Mouse (Mus musculus): ENCODE data around the gene Ablim1.
A peak's percentile ranks its signal among the peaks of the same experiment; 100 is the strongest.

Ablim1 gene

DNA sequence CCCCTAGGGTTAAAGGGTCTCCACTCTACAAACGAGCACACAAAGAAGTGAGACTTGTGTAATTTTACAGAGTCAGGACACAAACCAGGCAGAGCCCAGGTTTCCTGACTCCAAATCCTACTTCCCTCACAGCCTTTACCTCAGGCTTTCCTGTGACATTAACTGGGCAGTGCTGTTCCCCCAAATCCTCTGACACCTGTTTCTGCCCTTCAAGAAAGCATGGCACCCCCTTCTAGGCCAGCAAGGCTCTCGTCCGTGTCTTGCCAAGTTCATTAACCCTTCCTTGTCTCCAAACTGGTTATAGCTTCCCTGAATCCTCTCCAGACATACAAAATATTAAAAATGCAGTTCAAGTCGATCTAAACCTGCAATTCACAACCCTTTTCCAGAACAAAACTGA is 304.7 kb downstream of the Ablim1 start:
- DNase-seq (ENCODE audit: low spot score in 2 of 2), result no peak

- no peak for DNase-seq (ENCODE audit: low spot score in 2 of 2)
Observed at GRCm38 (mm10) chr19:57009653-57010052, 305.1 kb downstream of the Ablim1 start.

DNA sequence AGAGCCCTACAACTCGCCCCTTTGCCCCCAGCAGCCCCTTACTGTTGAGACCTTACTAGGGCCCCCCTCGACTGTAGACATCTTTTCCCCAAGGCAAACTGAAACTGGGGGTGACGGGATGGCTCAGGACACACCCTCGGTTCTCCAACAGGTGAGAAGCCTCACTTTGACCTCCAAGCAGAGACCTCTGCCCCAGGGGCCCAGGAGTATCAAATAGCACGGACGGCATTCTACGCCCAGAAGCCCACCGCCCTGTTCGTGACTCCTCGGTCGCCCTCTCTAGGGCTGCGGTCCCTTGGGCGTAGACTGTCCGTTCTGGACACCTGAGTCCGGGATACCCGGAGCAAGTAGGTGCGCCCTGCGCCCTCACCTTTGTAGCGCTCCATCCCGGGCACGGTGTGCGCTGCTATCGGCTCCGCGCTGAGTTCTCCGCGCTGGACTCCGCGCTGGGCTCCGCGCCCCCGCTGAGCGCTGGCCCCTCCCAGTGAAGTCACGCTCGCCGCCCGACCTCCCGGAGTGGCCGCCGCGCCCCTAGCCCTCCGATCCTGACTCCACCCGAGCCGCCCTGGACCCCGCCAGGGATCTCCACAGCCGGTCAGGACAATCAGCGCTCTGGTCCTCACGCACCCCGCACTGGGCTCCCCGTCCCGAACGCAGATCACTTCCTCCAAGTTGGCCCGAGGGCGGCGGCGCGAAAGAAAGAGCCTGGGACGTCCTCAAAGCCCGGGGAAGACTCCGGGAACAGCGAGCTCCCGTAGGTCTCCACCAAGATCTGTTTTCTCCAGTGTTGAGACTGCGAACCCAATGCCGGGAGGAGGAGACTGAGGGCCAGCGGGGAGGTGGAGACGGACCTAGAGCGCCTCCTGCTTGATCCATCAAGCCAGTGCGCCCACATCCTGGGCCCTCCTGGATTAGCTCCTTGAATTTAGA is 306.7 kb downstream of the Ablim1 start, which contains the start of gene Afap1l2:
TSS of gene Afap1l2 (minus strand) at position 448 of the 930 bp plus-strand sequence.
- peak; percentile 57 to 76 for DNase-seq (ENCODE audit: low spot score in 2 of 2)

- DNase-seq (ENCODE audit: low spot score in 2 of 2), result peak; percentile 49 to 68
Observed at GRCm38 (mm10) chr19:57007291-57007690, 307.4 kb downstream of the Ablim1 start.

DNA sequence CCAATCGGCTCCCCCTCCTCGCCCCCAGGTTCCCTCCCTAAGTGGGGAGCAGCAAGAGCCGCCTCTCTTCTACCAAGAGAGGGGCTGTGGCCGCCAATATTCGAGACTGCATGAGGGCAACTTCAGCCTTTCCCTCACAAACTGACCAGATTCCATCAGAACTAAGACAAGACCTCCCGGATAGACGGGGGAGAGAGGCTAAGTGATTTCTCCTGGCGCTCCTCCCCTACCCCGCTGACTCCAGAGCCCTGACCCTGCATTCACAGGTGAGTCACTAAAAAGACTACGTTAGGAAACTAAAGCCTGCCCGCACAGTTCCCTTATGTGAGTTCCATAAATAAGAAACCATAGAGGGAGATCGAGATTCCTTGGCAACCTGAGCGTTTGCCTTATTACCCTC is 307.9 kb downstream of the Ablim1 start:
- DNase-seq (ENCODE audit: low spot score in 2 of 2), result no peak

DNA sequence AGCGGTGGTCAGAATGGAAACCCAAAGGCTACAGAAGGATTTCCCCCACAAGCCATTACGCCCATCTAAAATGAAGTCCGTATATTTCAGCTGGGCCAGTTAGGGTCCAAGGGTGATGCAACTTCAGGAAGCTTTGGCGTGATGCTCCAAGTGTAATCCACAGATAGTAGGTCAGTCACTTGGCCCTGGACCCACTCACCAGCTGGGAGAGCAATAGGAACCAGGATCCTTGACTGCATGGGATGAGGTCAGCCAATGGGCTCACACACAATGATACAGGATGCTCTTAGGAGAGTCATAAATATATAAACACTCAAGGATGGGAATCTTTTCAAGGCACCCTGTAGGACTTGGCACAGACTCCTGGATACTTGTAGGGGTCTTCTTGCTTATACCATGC is 309.7 kb downstream of the Ablim1 start:
- peak in 1 of 2 experiments; percentile 51 for DNase-seq (ENCODE audit: low spot score in 2 of 2)

- no peak for DNase-seq (ENCODE audit: low spot score in 2 of 2)
Observed at GRCm38 (mm10) chr19:57003460-57003810, 311.3 kb downstream of the Ablim1 start.

DNA sequence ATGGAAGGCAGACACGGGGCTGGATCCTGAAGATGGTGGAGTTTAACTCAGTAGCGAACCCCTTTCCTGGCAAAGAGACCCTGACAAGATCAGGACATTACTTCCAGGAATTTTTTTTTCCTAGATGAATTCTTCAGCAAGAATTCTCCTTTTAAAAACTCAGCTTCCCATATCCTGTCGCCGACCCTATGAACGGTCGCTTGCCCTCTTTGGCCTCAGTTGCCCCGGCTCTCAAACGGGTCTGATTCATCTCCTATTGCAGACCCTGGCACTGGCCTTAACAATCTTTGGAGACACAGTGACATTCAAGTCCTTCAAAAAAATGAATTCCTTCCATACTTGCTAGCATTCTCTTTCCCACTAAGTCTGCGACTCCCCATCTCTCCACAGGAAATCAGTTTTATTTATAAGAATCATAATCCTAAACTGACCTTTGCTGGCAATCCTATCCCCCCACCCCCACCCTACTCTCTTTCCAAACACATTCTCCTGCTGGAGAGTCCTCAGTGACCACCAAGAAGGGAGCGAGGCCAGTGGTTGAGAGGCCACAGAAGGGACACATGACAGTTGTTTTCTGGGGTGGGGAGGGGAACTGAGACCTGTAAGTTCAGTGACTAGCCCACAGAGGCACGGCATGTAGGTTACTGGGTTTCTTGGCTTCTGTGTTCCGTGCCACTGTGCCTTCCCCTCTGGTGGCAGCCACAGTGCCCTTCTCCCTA is 311.8 kb downstream of the Ablim1 start:
- no peak for DNase-seq (ENCODE audit: low spot score in 2 of 2)

DNA sequence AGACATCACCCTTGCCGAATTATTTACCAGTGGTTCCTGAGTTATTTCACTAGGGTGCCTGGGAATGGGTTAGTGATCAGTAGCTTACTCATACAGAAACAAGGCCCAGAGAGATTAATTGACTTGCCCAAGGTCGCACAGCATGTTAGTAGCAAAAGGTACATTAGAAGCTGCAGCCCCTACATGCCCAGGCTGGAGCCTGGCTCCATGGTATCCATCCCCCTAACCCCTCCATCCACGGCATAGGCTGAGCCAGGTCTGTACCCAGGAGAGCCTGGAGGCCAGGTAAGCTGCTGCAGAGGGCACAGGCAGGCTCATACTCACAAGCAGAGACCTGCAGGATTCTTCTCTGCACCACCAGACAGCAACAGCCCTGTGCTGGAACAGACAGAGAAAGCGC is 312.8 kb downstream of the Ablim1 start:
- no peak for DNase-seq (ENCODE audit: low spot score in 2 of 2)

- no peak for DNase-seq (ENCODE audit: low spot score in 2 of 2)
Observed at GRCm38 (mm10) chr19:57000592-57000991, 314.1 kb downstream of the Ablim1 start.

GRCm38 (mm10) chr19:56999781-57000180 is 314.9 kb downstream of the Ablim1 start:
- DNase-seq (ENCODE audit: low spot score in 2 of 2), result no peak

- DNase-seq (ENCODE audit: low spot score in 2 of 2), result no peak
Observed at GRCm38 (mm10) chr19:56998910-56999309, 315.8 kb downstream of the Ablim1 start.

DNA sequence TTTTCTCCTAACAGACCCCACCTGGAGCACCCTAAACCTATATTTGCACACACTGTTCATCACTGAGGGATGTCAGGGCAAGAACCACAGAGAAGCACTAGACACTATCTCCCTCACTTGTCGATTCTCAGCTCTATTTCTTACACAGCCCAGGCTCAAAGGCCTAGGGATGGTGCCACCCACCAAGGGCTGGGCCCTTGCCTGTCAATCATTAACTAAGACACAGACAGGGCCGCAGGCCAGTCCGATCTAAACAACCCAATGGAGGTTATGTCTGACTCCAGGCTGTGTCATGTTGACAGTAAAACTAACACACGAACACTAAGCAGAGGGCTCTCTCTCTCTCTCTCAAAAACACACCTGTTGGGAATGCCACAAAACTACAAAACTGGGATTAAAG is 316.4 kb downstream of the Ablim1 start:
- no peak for DNase-seq (ENCODE audit: low spot score in 2 of 2)

GRCm38 (mm10) chr19:56997164-56997599 is 317.5 kb downstream of the Ablim1 start:
- peak in 1 of 2 experiments; percentile 60 for DNase-seq (ENCODE audit: low spot score in 2 of 2)

- DNase-seq (ENCODE audit: low spot score in 2 of 2), result no peak
Observed at GRCm38 (mm10) chr19:56995441-56995840, 319.3 kb downstream of the Ablim1 start.

DNA sequence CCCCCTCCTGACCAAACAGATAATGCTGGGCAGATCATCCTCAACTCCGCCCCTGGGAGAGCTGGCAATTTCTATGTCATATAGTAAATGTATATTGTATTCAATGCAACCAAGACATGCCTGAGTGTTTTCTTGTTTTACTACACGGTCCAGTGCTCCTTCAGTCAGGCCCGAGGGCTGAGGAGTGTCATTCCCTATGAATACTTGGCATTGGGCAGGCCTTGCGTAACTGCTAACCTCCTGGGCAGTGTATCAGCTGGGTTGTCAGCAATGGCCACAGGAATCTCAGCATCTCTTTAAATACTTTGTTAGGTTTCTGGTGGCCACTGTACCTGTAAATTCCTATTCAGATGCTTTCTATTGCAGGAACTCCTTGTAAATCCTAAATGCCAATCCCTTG is 320.1 kb downstream of the Ablim1 start:
- DNase-seq (ENCODE audit: low spot score in 2 of 2), result no peak

- no peak for DNase-seq (ENCODE audit: low spot score in 2 of 2)
Observed at GRCm38 (mm10) chr19:56993763-56994162, 321.0 kb downstream of the Ablim1 start.

GRCm38 (mm10) chr19:56992978-56993545 is 321.7 kb downstream of the Ablim1 start:
- DNase-seq (ENCODE audit: low spot score in 2 of 2), result no peak

DNA sequence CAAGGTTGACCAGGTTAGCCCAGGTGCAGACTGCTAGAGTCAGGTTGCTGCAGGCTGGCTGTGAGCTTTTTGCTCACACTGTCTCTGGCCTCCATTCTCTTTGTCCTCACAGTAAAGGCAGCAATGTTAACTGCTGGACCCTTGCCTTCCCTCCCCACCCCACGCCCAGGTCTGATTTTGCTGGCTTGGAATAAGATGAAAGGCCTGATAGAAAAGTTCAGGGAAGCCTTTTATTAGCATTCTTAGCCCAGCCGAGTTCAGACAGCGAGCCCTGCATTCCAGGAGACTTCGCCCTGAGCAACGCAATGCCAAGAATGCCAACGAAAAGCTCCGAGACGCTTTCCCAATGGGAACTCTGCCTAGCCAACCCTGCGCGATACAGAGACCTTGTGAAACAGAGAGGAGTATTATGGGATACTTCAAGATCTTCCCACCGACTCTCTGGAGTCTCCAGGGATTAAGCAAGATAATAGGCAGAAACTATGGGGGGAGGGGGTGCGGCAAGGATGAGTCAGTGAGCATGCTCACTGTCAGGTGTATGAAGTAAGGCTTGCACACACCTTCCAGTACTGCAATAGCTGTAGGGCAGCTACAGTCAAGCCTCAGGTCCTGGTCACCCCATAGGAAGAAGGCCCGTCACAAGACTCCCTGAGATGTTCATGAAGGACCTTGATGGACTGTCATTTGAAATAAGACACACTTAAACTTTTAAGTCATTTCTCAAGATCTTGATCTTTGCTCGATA is 324.2 kb downstream of the Ablim1 start:
- peak in 1 of 2 experiments; percentile 47 for DNase-seq (ENCODE audit: low spot score in 2 of 2)

DNA sequence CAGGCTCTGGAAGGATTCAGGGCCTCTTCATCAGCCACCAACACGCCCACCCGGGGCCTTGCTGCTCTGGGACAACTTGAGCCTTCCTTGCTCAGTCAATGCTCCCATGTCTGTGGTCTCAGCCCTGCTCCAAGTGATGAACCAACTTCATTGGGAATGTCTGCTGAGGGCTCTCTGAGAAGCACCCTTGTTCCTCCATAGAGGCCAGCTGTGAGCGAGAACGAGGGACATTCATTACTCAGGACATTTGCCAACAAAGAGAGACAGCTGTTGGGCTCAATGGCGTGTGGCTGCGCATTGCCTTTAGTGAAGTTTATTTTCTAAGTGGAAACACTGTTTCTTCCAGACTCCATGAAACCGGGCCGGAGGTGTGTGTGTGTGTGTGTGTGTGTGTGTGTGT is 325.5 kb downstream of the Ablim1 start:
- no peak for DNase-seq (ENCODE audit: low spot score in 2 of 2)

GRCm38 (mm10) chr19:56984229-56984628 is 330.5 kb downstream of the Ablim1 start:
- peak in 1 of 2 experiments; percentile 74 for DNase-seq (ENCODE audit: low spot score in 2 of 2)

GRCm38 (mm10) chr19:56983757-56984156 is 331.0 kb downstream of the Ablim1 start:
- peak in 1 of 2 experiments; percentile 32 for DNase-seq (ENCODE audit: low spot score in 2 of 2)
